Mouse (Mus musculus): ENCODE data around the gene Ndufa8. TPM values are rescaled to one million over a fixed set of nuclear protein-coding genes. Genes with fewer than 3 reads are reported as not detected.

Ndufa8 gene
- polyA plus RNA-seq, 1 experiment from 2014 or later, result 237 TPM

DNA sequence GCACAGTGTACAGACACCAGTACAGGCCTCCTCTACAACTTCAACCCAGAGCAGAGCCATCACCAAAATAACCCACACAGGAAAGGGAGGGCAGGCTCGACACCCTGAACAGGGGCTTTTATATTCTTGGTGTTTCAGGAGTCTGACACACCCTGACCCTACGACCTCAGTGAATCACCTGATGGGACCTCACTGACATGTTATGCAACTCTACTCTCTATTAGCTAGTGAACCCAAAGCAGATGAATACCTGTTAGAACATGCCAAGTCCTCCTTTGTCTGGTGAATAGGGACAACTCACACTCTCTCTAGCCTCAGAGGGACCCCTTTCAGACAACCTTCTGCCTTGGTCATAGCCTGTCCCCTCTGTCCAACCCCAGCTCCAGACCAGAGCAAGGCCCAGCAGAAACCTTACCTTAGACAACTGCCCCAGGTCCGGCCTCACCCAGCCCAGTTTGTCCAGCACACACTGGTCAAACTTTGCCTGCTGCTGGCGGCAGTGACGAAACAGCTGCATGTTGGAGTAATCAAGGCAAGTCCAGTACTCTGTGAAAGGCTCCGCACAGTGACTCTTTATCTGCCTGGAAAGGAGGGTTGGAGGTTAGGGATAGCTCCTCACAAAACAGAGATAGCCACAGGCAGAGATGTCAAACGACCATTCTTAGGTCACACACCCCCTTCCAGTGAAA, 9.8 kb downstream of the Ndufa8 start:
- Histone ChIP-seq H3K4me2 (no peak overlapping the region), H3K27ac (no peak overlapping the region), H3K9ac (no peak overlapping the region), H3K36me3 (ENCODE audit: poor library complexity, severe bottlenecking) (peaks cover 71% of the 10 kb centered on the region), H3K4me1 (no peaks in the 10 kb centered on the region), H3K4me3 (no peak overlapping the region), H3K9me3 (replicated peaks) (no peaks in the 10 kb centered on the region), H3K27me3 (no peaks in the 10 kb centered on the region)
- WGBS, result 85% methylated on average over 7 of the region's 7 CpGs
- ATAC-seq, result no peak

DNA sequence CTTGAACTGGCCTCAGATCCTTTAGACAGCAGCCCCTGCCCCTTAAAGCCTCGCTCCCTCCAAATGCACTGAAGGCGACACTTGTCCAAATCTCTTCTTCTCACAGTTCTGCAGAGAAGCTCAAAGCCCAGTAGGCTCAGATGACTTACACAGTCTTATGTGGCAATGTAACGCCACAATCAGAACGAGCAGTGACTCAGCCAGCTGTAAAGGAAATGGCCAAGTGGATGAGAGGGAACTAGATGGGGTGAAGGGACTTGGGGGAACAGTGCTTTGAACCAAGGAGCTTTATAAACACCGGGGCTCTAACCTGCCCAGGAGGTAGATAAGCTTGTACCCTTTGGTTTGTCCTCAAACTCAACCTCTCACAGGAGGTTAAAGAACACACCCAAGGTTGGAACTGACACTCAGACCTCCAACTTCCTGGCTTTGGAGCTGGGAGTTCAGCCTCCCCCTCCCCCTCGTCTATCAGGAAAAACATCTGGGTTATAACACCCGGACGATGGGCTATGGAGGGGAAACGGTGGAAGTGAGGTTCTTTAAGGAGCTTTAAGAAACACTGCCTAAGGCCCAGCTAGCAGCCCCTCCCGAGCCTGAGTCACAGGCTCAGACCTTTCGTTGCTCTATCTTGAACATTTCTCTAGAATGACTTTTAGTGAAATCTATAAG, 13.7 kb downstream of the Ndufa8 start:
- H3K4me1 ChIP-seq, result no peaks in the 10 kb centered on the region
- H3K27ac ChIP-seq, result no peak overlapping the region
- H3K4me2 ChIP-seq, result no peak overlapping the region
- H3K36me3 ChIP-seq (ENCODE audit: poor library complexity, severe bottlenecking), result peaks cover 50% of the 10 kb centered on the region
- H3K4me3 ChIP-seq, result no peak overlapping the region
- no peaks in the 10 kb centered on the region for H3K27me3 ChIP-seq
- H3K9me3 ChIP-seq (replicated peaks), result no peaks in the 10 kb centered on the region
- 86% methylated on average over 11 of the region's 11 CpGs for WGBS
- ATAC-seq, result no peak
- H3K9ac ChIP-seq, result no peak overlapping the region

DNA sequence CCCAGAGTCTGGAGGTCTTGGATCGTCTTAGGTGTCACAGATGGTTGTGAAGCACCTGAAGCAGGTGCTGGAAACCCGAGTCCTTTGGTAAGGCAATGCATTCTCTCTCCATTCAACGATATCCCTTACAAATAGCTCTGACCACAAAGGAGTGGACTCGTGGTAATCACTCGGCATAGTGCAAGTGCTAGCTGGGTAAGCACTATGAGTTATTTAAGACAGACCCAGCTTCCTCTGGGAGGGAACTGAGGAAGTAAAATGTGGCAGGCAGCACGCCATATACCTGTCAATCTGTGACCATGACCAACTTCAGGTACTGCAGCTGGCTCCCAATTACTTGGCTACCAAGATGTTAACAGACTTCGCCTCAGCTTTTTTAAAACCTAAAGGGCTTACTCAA, 14.3 kb downstream of the Ndufa8 start:
- 92% methylated on average over 7 of the region's 7 CpGs for WGBS
- Histone ChIP-seq H3K4me1 (no peaks in the 10 kb centered on the region), H3K36me3 (ENCODE audit: poor library complexity, severe bottlenecking) (peaks cover 50% of the 10 kb centered on the region), H3K4me2 (no peak overlapping the region), H3K4me3 (no peak overlapping the region), H3K27me3 (no peaks in the 10 kb centered on the region), H3K9me3 (replicated peaks) (no peaks in the 10 kb centered on the region), H3K27ac (no peak overlapping the region), H3K9ac (no peak overlapping the region)
- ATAC-seq, result no peak

DNA sequence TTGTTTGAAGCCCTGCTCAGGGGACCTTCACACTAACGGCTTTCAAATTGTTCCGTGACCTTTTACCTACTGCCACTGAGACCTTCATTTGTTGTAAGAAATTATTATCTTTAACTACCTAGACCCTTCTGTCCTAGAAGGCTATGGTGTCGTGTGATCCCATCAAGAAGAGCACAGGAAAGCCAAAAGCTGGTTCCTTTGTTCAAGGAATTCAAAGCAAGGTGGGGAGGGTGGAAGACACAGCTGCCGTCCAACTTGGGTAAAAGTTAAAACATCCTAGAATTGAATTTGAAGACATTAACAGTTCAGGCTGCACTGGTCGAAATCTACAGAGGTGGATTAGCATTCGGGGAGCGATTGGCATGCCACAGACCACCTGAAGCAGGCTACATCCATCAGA, 15.2 kb downstream of the Ndufa8 start:
- no peak for ATAC-seq
- Histone ChIP-seq H3K4me1 (no peaks in the 10 kb centered on the region), H3K4me3 (no peak overlapping the region), H3K27ac (no peak overlapping the region), H3K27me3 (no peaks in the 10 kb centered on the region), H3K4me2 (no peak overlapping the region), H3K9ac (no peak overlapping the region), H3K36me3 (ENCODE audit: poor library complexity, severe bottlenecking) (peaks cover 42% of the 10 kb centered on the region), H3K9me3 (replicated peaks) (no peaks in the 10 kb centered on the region)
- WGBS, result 83% methylated on average over 7 of the region's 7 CpGs

DNA sequence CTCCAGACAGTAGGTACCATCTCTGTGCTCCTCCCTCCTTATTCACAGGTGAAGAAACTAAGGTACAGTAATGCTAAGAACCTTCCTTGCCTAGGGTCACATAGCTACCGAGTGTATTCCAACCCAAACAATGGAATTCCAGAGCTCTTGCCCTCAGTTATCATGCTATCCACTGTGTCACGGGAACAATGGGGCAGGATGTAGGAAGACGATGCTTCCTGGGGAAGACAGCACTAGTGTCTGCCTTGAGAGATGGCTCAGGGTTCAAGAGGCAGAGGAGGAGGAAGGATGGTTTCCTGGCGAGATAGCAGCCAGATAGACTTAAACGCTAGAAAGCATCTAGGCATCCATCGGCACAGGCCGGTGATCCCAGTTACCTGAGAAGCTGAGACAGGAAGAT, 16.3 kb downstream of the Ndufa8 start:
- Histone ChIP-seq H3K4me3 (no peak overlapping the region), H3K36me3 (ENCODE audit: poor library complexity, severe bottlenecking) (peaks cover 32% of the 10 kb centered on the region), H3K27me3 (no peaks in the 10 kb centered on the region), H3K9me3 (replicated peaks) (no peaks in the 10 kb centered on the region), H3K27ac (no peak overlapping the region), H3K9ac (no peak overlapping the region), H3K4me2 (no peak overlapping the region), H3K4me1 (0 out of 2 replicates have a peak, but pooled peaks cover 3% of the 10 kb centered on the region)
- ATAC-seq, result no peak
- 85% methylated on average over 7 of the region's 7 CpGs for WGBS

DNA sequence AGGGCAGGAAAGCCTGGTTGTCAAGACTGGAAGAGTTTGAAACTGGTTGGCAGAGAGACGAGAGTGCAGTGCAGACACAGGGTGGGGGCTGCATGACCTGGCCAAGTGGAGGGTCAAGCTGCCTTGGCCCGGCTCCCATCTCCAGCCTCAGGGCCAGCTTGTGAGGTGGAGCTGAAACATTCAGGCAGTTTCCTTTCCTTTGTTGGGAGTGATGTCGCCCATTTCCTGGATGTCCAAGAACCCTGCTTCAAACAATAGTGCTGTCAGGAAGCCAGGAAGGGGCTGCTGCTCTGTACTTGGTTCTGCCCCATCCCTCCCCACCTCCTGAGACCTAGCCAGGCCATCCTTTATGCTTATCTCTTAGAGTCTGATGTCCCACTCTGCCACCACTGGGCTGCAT, 25.9 kb downstream of the Ndufa8 start:
- H3K36me3 ChIP-seq (ENCODE audit: poor library complexity, severe bottlenecking), result no peaks in the 10 kb centered on the region
- peaks cover 12% of the 10 kb centered on the region for H3K4me1 ChIP-seq
- H3K9me3 ChIP-seq (replicated peaks), result no peaks in the 10 kb centered on the region
- 72% methylated on average over 3 of the region's 3 CpGs for WGBS
- no peak overlapping the region for H3K4me2 ChIP-seq
- no peak overlapping the region for H3K9ac ChIP-seq
- H3K27me3 ChIP-seq, result 0 out of 2 replicates have a peak, but pooled peaks cover 9% of the 10 kb centered on the region
- ATAC-seq, result no peak
- no peak overlapping the region for H3K4me3 ChIP-seq
- no peak overlapping the region for H3K27ac ChIP-seq

DNA sequence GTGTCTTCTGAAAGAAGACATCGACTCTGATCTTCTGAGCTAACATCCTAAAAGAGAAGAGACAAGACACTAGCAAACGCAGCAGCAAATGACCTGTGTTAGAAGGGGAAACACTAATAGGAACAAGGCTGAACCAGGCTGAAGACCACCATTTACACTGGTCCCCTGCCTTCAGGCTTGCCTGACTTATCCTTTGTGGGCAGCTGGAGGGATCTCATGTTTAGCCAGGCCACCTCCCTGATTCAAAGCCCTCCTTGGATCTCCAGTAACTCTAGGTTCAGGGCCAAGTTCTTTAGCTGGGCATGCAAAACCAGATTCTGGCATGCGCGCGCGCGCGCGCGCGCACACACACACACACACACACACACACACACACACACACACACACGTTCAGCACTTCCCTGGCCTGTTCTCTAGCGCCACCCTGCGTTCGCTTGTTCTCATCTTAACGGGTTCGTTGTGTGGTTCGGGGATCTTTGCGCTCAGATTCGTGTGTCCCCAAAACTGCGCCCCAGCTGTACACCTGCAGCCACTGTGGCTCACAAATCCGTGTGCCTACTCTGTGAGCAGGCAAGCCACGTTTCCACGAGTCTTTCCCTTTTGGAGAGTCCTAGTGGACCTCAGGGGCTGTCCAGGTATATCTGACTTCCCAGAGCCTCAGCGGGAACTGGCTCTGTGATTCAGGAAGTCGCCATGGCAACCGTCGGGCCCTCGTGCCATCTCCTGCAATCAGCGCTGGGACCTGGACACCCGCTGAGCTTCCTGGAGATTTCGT, 27.6 kb downstream of the Ndufa8 start:
- H3K27ac ChIP-seq, result no peak overlapping the region
- H3K9ac ChIP-seq, result peak overlapping the region; percentile 48

DNA sequence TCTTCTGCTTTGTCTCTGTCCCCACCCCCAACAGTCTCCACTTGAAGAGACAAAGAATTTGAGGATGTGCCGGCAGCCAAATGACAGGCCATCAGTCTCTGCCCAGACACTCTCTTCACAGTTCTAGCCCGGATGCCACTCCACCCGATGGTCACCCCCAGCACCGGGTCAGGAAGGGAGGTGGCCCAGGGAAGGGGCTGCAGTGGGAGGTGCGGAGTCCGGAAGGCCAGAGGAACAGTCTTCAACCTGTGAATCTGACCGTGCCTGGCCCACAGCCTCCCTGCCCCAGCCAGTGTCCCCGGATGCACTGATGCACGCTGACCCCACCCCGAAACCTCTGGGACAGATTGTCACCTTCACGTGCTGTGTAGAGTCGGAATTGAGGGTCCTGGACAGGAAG, 36.2 kb downstream of the Ndufa8 start:
- ATAC-seq, result no peak
- Histone ChIP-seq H3K27me3 (peaks cover 23% of the 10 kb centered on the region), H3K4me1 (peaks cover 20% of the 10 kb centered on the region), H3K4me2 (no peak overlapping the region), H3K27ac (no peak overlapping the region), H3K36me3 (ENCODE audit: poor library complexity, severe bottlenecking) (no peaks in the 10 kb centered on the region), H3K4me3 (no peak overlapping the region), H3K9ac (no peak overlapping the region), H3K9me3 (replicated peaks) (no peaks in the 10 kb centered on the region)
- 69% methylated on average over 12 of the region's 12 CpGs for WGBS

More for the DNA sequence above, 27.6 kb downstream of the Ndufa8 start:
- H3K4me3 ChIP-seq, result peak overlapping the region; percentile 28
- no peaks in the 10 kb centered on the region for H3K36me3 ChIP-seq (ENCODE audit: poor library complexity, severe bottlenecking)
- 0 out of 2 replicates have a peak, but pooled peaks cover 9% of the 10 kb centered on the region for H3K27me3 ChIP-seq
- peak overlapping the region; percentile 60 for H3K4me2 ChIP-seq
- H3K4me1 ChIP-seq, result peaks cover 12% of the 10 kb centered on the region
- ATAC-seq, result peak; percentile 79
- H3K9me3 ChIP-seq (replicated peaks), result no peaks in the 10 kb centered on the region
- 7% methylated on average over 32 of the region's 32 CpGs for WGBS

DNA sequence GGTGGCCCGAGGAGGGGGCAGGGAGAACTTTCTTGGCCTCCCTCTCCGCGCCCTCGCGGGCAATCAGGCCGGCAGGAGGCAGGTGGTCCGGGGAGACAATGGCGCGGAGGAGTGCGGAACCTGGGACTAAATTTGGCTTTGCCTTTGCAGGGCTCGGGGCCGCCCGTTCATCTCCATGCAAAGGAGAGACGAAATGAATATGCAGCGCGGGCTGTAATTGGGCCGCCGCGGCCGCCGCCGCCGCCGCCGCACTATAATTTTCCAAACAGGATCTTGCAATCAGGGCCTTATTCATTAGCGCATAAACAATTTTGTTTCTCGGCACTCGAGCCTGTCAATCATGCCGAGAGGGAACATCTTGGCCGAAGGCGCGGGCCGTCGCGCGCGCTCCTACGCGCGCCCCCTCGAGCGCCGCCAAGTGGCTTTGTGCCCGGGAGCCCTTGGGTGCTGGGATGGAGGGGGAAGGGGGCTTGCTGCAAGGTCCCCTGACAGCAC, 37.8 kb downstream of the Ndufa8 start:
- H3K4me2 ChIP-seq, result peak overlapping the region; percentile 74
- H3K36me3 ChIP-seq (ENCODE audit: poor library complexity, severe bottlenecking), result no peaks in the 10 kb centered on the region
- H3K9ac ChIP-seq, result peak overlapping the region; percentile 67
- peak overlapping the region; percentile 45 for H3K4me3 ChIP-seq
- peak; percentile 80 for ATAC-seq
- peaks cover 24% of the 10 kb centered on the region for H3K27me3 ChIP-seq
- no peaks in the 10 kb centered on the region for H3K9me3 ChIP-seq (replicated peaks)
- peak overlapping the region; percentile 87 for H3K27ac ChIP-seq
- WGBS, result under 1% methylated on average over 44 of the region's 44 CpGs
- H3K4me1 ChIP-seq, result peaks cover 20% of the 10 kb centered on the region

DNA sequence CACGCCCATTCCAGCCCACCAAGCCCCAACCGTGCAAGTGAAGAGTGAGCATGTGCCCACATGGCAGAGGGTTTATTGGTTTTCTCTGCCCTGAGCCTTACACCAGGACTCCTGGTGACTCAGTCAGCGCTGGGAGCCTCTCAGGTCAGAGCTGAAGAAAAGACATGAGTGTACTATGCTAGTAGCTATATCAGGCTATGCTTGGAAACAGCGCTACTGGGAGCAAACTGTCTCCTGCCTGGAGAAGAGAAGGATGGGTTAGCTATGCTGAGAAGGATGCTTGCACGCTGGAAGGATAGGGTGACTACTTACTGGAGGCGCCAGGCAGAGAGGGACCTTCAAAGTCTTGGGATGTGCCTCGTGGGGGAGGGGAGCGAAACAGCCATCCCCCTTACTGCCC, 38.6 kb downstream of the Ndufa8 start:
- no peaks in the 10 kb centered on the region for H3K9me3 ChIP-seq (replicated peaks)
- H3K4me1 ChIP-seq, result peaks cover 20% of the 10 kb centered on the region
- peak overlapping the region; percentile 74 for H3K4me2 ChIP-seq
- H3K4me3 ChIP-seq, result no peak overlapping the region
- peak overlapping the region; percentile 87 for H3K27ac ChIP-seq
- H3K9ac ChIP-seq, result peak overlapping the region; percentile 67; the same call in 1 of the 2 replicates
- WGBS, result 37% methylated on average over 8 of the region's 8 CpGs
- no peak; the same call in 1 of the 2 replicates for ATAC-seq
- H3K27me3 ChIP-seq, result peaks cover 28% of the 10 kb centered on the region
- no peaks in the 10 kb centered on the region for H3K36me3 ChIP-seq (ENCODE audit: poor library complexity, severe bottlenecking)

DNA sequence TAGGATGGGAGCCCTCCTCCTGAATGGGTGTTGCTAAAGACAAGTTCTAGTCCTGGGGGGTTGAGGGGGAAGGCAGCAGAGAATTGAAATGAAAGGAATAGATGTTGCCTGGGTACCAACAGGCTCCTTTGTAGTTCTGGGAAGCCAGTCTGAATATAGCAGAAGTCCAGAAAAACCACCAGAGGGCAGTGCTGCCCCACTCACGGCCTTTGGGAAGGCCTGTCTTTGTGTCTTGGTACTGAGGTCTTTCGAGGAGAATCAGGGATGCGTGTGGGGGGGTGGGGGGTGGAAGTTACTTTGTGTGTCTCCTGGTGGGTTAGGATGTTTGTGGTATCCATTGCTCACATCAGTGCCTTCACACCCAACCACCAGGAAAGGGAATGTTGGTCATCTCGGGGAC, 39.8 kb downstream of the Ndufa8 start:
- no peaks in the 10 kb centered on the region for H3K9me3 ChIP-seq (replicated peaks)
- ATAC-seq, result peak; percentile 46
- H3K36me3 ChIP-seq (ENCODE audit: poor library complexity, severe bottlenecking), result no peaks in the 10 kb centered on the region
- WGBS, result 18% methylated on average over 4 of the region's 4 CpGs
- H3K27ac ChIP-seq, result no peak overlapping the region
- no peak overlapping the region for H3K4me3 ChIP-seq
- H3K4me2 ChIP-seq, result no peak overlapping the region
- peaks cover 20% of the 10 kb centered on the region for H3K4me1 ChIP-seq
- H3K27me3 ChIP-seq, result peaks cover 28% of the 10 kb centered on the region
- H3K9ac ChIP-seq, result no peak overlapping the region

DNA sequence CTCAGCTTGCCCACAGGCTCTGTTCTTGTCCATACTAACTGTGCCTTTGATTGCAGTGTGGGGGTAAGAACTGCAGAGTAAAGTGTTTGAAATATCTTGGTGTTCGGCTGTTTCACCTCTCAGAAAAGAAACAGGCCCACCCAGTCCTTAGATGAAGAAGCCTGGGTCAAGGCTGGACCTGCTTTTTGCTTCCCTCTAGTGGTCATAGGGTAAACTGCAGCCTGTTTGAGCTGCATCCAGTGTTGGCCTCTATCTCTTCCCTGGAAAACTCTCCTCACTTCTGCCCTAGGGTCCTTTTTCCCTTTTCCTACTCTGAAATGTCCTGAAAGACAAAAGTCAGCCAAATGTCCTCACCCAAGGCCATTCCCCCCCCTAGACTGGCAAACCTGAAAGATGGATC, 41.1 kb downstream of the Ndufa8 start:
- Histone ChIP-seq H3K4me3 (no peak overlapping the region), H3K4me1 (peaks cover 20% of the 10 kb centered on the region), H3K4me2 (no peak overlapping the region), H3K9ac (no peak overlapping the region), H3K36me3 (ENCODE audit: poor library complexity, severe bottlenecking) (no peaks in the 10 kb centered on the region), H3K27me3 (peaks cover 24% of the 10 kb centered on the region), H3K9me3 (replicated peaks) (no peaks in the 10 kb centered on the region), H3K27ac (no peak overlapping the region)
- ATAC-seq, result no peak
- WGBS, result 27% methylated on average over 1 of the region's 1 CpGs
